Mouse (Mus musculus): ENCODE data around the gene Itgb5.
A peak's percentile ranks its signal among the peaks of the same experiment; 100 is the strongest.

Itgb5 gene

GRCm38 (mm10) chr16:33829301-33829831, at the start of gene Itgb5:
Gene Itgb5 (plus strand): TSS chr16:33829665.
- peak; percentile 58 for DNase-seq (ENCODE audit: low read depth, low spot score)

DNA sequence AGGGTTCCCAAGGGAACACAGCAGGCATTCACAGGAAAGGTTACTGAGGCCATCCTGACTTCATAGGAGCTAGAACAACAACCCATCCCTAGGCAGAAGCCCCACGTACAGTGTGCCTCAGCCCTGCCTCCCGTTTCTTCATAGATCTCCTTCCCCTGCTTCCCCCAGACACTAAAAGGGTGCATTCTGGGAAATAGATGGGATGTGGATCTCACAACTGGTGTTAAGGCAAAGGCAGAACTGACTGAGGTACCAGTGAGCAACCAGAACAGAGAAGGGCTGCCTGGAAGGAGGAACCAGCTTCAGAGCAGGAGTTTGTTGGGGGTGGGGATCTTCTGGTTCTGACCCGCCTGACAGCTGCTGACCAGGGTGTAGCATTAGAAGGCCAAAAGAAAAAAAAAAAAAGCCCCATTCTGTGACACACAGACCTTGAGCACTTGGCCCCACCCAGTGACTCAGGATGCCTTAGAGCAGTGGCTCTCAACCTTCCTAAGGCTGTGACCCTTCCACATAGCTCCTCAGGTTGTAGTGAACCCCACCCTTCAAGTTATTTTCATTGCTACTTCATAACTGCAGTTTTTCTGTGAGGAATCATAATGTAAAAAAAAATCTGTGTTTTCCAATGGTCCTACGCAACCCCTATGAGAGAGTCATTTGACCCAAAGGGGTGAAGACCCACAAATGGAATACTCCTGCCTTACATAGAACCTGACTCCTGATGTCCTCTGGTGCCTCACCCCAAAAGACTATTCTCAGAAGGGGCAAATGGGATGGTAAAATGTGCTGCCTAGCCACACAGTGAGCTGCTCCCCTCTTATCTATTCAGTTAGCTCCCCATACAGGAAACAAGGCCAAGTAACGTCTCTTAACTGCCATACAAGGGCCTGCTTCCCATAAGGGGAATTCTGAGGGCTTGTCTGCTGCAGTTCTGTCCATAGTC, 47.4 kb upstream of the Itgb5 start:
- no peak for DNase-seq (ENCODE audit: low read depth, low spot score)

- no peak for DNase-seq (ENCODE audit: low read depth, low spot score)
Observed at GRCm38 (mm10) chr16:33782729-33783091, 46.8 kb upstream of the Itgb5 start.

DNA sequence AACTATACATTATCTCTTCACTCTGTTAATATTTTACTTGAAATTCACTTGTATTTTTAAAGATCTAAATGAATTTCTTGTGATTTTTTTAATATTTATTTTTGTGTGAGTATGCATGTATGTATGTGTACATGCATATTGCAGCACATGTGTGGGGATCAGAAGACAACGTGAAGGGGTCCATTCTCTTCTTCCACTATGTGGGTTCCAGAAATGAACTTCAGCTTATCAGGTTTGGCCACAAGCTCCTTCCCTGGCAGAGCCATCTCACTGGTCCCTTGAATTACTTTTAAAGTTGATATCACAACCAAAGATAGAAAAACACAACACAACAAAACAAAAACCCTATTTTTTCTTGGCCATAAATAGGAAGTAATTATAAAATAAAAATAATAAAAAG, 44.9 kb upstream of the Itgb5 start:
- no peak for DNase-seq (ENCODE audit: low read depth, low spot score)

- DNase-seq (ENCODE audit: low read depth, low spot score) = no peak
Observed at GRCm38 (mm10) chr16:33785092-33785704, 44.3 kb upstream of the Itgb5 start.

DNA sequence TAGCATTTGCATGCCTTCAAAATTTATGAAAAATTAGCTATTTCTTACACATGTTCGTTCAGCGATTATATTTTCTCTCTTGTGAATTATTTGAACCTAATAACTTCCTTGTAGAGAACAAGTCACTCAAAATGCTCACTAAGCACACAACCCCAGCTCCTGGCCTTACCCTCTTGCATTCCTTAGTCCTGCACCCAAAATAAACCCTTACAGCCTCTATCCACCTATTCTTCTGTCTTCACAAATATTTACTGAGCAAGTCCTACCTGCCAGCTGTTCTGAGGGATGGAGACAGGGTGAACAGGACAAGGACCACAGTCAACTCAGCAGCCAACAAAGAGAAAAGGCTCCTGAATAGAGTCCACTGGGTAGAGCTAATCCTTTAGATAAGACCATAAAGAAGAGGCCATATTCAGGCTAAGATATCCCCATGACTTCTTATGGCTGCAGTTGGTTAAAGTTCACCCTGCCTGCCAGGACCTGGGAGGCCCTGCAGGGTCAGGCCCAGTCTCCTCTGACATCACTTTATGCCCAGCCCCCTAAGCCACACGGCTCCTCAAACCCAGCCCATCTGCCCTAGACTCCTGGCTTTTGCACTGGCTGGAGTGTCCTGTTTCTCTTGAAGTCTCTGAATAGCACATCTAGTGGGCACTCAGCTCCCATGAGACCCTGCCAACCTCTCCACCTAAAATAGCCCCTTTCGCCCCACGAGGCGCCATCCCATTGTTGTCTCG, 42.6 kb upstream of the Itgb5 start:
- DNase-seq (ENCODE audit: low read depth, low spot score) = no peak

- no peak for DNase-seq (ENCODE audit: low read depth, low spot score)
Observed at GRCm38 (mm10) chr16:33793846-33794791, 35.3 kb upstream of the Itgb5 start, which contains the start of gene Muc13. Gene Muc13 (plus strand): TSS chr16:33794037.

- no peak for DNase-seq (ENCODE audit: low read depth, low spot score)
Observed at GRCm38 (mm10) chr16:33795106-33795505, 34.4 kb upstream of the Itgb5 start.

- no peak for DNase-seq (ENCODE audit: low read depth, low spot score)
Observed at GRCm38 (mm10) chr16:33795887-33796286, 33.6 kb upstream of the Itgb5 start.

DNA sequence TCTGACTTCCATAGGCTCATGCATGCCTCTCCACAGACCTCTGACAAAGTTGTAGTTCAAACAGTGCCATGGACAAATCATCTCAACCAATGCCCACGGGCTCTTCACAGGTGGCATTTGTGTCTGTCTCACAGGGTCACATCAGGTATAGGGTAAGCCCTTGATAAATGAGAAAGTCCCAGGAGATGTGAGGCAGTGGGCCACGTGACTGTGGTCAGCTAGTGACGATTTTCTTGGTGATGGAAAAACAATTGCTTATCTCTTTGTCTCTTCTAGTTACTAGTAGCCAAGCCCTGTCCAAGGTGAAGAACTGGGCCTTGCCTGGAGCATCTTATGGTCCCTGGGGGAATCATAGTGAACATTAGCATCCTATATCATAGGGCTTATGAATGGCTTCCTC, 32.7 kb upstream of the Itgb5 start:
- DNase-seq (ENCODE audit: low read depth, low spot score) = no peak

DNA sequence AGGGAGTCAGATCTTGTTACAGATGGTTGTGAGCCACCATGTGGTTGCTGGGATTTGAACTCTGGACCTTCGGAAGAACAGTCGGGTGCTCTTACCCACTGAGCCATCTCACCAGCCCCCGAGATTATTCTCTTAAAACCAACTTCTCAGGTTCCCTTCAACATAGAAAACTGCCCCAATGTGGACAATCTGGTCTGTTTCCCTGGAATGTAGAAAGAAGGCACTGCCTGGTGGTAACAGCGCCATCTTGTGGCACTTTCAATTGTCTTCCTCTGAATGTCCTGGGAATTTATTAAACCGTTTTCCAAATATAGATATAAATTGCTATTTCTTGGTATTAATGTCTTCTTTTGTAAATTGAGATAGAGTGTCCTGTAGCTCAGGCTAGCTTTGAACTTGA, 31.6 kb upstream of the Itgb5 start:
- peak; percentile 76 for DNase-seq (ENCODE audit: low read depth, low spot score)

DNA sequence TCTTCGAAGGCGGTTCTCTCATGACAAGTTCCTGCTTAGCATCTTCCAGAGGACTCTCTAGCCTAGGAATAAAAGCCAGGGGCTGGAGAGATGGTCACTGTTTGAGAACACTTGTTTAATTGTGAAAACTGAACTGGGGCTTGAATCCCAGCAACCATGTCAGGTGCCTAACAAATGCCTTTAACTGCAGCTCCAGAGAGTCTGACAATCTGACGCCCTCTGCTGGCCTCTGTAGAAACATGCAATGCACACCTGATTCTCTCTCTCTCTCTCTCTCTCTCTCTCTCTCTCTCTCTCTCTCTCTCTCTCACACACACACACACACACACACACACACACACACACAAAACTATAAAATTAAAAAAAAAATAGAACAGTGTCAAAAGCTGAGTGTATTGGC, 19.5 kb upstream of the Itgb5 start:
- no peak for DNase-seq (ENCODE audit: low read depth, low spot score)

DNA sequence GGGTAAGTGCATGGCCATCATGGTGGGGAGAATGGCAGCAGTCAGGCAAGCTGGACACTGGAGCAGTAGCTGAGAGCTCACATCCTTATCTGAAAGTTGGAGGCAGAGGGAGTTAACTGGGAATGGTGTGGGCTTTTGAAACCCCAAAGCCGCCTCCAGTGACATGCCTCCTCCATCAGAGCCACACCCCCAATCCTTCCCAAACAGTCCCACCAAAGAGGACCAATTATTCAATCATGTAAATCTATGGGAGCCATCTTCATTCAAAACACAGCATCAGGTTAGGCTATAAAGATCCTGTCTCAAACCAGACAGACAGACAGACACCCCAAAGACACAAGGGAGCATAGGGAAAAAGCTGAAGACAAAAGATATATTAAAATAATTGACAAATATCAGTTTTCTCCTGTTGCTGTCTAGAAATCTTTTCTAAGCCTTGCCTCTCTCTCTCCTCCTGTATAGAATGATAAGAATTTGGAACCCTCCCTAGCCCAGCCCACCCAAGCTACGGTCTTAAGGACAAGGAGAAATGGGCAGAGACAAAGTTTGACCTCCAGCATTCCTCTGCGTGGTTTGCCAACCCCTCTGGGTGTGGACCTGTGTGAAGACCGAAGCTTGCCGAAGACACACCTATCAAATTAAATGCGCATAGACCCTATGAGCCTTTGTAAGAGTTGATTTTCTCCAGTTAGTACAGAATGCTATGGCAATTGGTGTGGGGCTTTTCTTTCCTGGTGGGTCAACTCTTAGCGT, 10.9 kb upstream of the Itgb5 start:
- DNase-seq (ENCODE audit: low read depth, low spot score) = no peak

- peak; percentile 87 for DNase-seq (ENCODE audit: low read depth, low spot score)
Observed at GRCm38 (mm10) chr16:33820269-33821178, 8.9 kb upstream of the Itgb5 start.

- DNase-seq (ENCODE audit: low read depth, low spot score) = no peak
Observed at GRCm38 (mm10) chr16:33824603-33825002, 4.9 kb upstream of the Itgb5 start.

- no peak for DNase-seq (ENCODE audit: low read depth, low spot score)
Observed at GRCm38 (mm10) chr16:33828496-33828895, 969 bp upstream of the Itgb5 start.

DNA sequence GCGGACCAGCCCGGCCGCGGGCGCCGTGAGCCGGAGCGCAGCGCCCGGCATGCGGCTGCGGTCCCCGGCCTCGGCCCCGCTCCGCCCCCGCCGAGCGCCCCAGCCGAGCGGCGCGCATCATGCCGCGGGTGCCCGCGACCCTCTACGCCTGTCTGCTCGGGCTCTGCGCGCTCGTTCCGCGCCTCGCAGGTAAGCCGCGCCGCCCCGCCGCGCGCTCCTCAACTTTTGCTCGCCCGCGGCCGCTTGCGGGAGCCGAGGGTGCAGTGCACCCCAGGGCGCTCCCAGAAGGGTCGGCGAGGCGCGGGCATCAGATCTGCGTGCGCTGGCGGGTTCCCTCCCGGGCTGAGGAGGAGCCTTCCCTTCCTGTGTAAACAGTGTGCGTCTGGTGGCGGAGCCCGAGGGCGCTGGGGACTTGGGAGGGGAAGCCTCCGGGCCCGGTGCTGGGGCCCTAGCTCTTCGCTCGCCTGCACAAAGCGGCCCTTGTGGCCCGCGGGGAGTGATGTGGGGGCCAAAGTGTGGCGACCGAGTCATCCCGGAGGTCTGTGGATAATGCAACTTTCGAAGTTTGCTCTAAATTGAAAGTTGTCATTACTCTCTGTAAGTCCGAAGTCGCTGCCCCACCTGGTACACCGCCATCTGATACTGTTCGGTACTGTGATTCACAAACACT, 512 bp downstream of the Itgb5 start:
- peak; percentile 44 for DNase-seq (ENCODE audit: low read depth, low spot score)

DNA sequence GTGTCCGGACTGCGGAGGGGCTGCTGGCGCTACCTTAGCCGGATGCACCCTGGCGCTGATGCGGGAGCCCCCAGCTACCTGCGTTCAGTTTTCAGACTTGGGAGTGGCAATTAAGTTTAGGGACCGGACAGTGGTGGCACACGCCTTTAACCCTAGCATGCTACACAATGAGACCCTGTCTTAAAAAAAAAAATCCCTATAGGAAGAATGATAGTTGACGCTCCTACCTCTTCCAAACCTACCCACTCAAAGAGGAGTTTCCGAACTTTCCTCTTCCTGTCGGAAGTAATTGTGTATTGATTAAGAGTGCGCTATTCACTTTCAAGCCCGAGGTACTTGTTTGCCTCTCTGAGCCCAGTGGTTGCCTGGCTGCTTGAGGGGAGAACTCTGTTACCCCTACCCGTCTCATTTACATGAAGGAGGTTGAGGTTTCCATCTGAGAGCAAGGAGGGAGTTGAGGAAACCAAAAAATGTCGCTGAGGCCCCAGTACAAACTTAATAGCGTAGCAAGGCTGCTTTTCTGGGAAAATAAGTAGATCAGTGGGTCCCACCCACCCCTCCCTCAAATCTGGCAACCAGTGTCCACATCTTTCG, 1.1 kb downstream of the Itgb5 start:
- DNase-seq (ENCODE audit: low read depth, low spot score) = no peak

Measured in mesoderm, embryonic 11.5 days (tissue).